Mouse (Mus musculus): ENCODE results near the gene Tmem256.
A peak's percentile ranks its signal among the peaks of the same experiment; 100 is the strongest.

Gene Tmem256

GRCm38 (mm10) chr11:69815155-69815554 is 23.2 kb upstream of the Tmem256 start, which contains the start of gene Gm39566:
TSS of gene Gm39566 (minus strand) at chr11:69815298.
- DNase-seq (ENCODE audit: low read depth, low spot score), result no peak

- no peak for DNase-seq (ENCODE audit: low read depth, low spot score)
Measured at GRCm38 (mm10) chr11:69816520-69816919, 21.8 kb upstream of the Tmem256 start.

GRCm38 (mm10) chr11:69818365-69818764 is 19.9 kb upstream of the Tmem256 start, which contains the start of gene Spem2:
TSS of gene Spem2 (minus strand) at chr11:69818465.
- no peak for DNase-seq (ENCODE audit: low read depth, low spot score)

GRCm38 (mm10) chr11:69818871-69819270 is 19.4 kb upstream of the Tmem256 start:
- no peak for DNase-seq (ENCODE audit: low read depth, low spot score)

GRCm38 (mm10) chr11:69822080-69822479 is 16.2 kb upstream of the Tmem256 start, which contains the start of gene Spem1:
TSS of gene Spem1 (minus strand) at chr11:69822180.
- no peak for DNase-seq (ENCODE audit: low read depth, low spot score)

- DNase-seq (ENCODE audit: low read depth, low spot score), result no peak
Measured at GRCm38 (mm10) chr11:69823456-69823855, 14.9 kb upstream of the Tmem256 start.

GRCm38 (mm10) chr11:69828832-69829231 is 9.5 kb upstream of the Tmem256 start:
- peak; percentile 36 for DNase-seq (ENCODE audit: low read depth, low spot score)

- DNase-seq (ENCODE audit: low read depth, low spot score), result no peak
Measured at GRCm38 (mm10) chr11:69833554-69833953, 4.8 kb upstream of the Tmem256 start.

GRCm38 (mm10) chr11:69834001-69834549 is 4.2 kb upstream of the Tmem256 start:
- DNase-seq (ENCODE audit: low read depth, low spot score), result peak; percentile 84

- no peak for DNase-seq (ENCODE audit: low read depth, low spot score)
Measured at GRCm38 (mm10) chr11:69835326-69835965, 2.9 kb upstream of the Tmem256 start.

- DNase-seq (ENCODE audit: low read depth, low spot score), result no peak
Measured at GRCm38 (mm10) chr11:69835966-69836335, 2.4 kb upstream of the Tmem256 start.

GRCm38 (mm10) chr11:69836703-69837576 is 1.4 kb upstream of the Tmem256 start:
- no peak for DNase-seq (ENCODE audit: low read depth, low spot score)

- DNase-seq (ENCODE audit: low read depth, low spot score), result no peak
Measured at GRCm38 (mm10) chr11:69837604-69837951, 736 bp upstream of the Tmem256 start, which contains the start of gene Nlgn2. TSS of gene Nlgn2 (minus strand) at chr11:69837784.

- no peak for DNase-seq (ENCODE audit: low read depth, low spot score)
Measured at GRCm38 (mm10) chr11:69838714-69839104, 395 bp downstream of the Tmem256 start.

- DNase-seq (ENCODE audit: low read depth, low spot score), result peak; percentile 96
Measured at GRCm38 (mm10) chr11:69846198-69846680, 7.9 kb downstream of the Tmem256 start, which contains the start of gene Plscr3. TSS of gene Plscr3 (plus strand) at chr11:69846376.

- no peak for DNase-seq (ENCODE audit: low read depth, low spot score)
Measured at GRCm38 (mm10) chr11:69846738-69847688, 8.7 kb downstream of the Tmem256 start.

GRCm38 (mm10) chr11:69848021-69848420 is 9.7 kb downstream of the Tmem256 start:
- no peak for DNase-seq (ENCODE audit: low read depth, low spot score)

GRCm38 (mm10) chr11:69849128-69849527 is 10.8 kb downstream of the Tmem256 start:
- DNase-seq (ENCODE audit: low read depth, low spot score), result no peak

- no peak for DNase-seq (ENCODE audit: low read depth, low spot score)
Measured at GRCm38 (mm10) chr11:69849884-69850283, 11.6 kb downstream of the Tmem256 start.

- DNase-seq (ENCODE audit: low read depth, low spot score), result no peak
Measured at GRCm38 (mm10) chr11:69850754-69851153, 12.4 kb downstream of the Tmem256 start.

- peak; percentile 67 for DNase-seq (ENCODE audit: low read depth, low spot score)
Measured at GRCm38 (mm10) chr11:69853994-69854393, 15.7 kb downstream of the Tmem256 start.
